Comparison of ENCODE assay signal across 8 mouse cellular contexts in the genomic region with DNA sequence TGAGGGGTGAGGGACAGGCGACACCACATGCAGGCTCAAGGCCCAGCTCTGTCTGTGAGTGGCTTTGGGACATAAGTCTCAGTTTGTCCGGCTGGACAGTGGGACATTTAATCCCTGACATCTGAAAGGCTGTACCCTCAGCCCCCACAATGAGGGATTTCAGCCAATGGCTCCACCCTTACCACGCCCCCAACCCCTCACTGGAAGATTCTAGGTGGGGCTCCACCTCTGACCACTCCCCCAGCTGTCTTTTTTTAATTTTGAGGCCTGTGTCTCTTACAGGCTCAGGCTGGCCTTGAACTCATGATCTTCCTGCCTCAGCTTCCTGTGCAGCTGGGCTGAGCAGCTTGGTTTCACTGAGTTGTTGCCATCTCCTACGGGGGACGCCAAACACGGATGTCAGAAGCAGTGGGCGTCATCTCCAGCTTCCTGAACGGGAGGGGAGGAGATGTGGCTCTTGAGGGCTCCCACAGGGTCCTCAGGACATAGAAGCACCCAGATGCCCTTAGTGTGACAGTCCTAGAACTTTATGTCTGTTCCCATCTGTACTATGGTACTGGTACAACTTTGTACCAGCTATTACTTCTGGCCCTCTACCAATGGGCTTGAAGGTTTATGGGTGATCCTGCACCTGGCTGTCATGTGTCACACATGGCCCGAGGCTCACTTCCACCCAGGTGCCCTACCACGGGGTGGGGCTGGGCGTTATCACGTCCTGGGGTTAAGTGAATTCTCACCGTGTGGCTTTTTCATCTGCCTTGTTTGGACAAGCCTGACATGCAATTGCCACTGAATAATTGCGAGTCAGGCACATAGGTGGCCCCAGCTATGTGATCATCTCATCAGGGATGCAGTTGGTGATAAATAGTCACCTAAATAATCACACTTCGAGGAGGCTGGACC. TPM values are rescaled to one million over a fixed set of nuclear protein-coding genes. Genes with fewer than 3 reads are reported as not detected.
DNase-seq lines count a peak whose midpoint lies in the region; ATAC-seq lines count a peak whose summit lies in the region.

No protein-coding gene starts in this region.

- no peaks in the 10 kb centered on the region for H3K9me3 ChIP-seq in kidney, embryonic 14.5 days (ENCODE audit: control insufficient read depth, low read length)
- H3K9me3 ChIP-seq in heart, embryonic 15.5 days (replicated peaks) = no peaks in the 10 kb centered on the region
- H3K9me3 ChIP-seq in midbrain, embryonic 13.5 days = no peaks in the 10 kb centered on the region

- H3K4me3 ChIP-seq in kidney, embryonic 14.5 days (ENCODE audit: low read length) = no peak overlapping the region
- H3K4me3 ChIP-seq in heart, embryonic 15.5 days = no peak overlapping the region
- H3K4me3 ChIP-seq in midbrain, embryonic 13.5 days (replicated peaks) = no peak overlapping the region

- no peak overlapping the region for H3K27ac ChIP-seq in kidney, embryonic 14.5 days (ENCODE audit: low read depth, low read length)
- H3K27ac ChIP-seq in heart, embryonic 15.5 days = peak overlapping the region; percentile 41
- no peak overlapping the region for H3K27ac ChIP-seq in midbrain, embryonic 13.5 days

- no peaks in the 10 kb centered on the region for H3K36me3 ChIP-seq in kidney, embryonic 14.5 days (ENCODE audit: control insufficient read depth, insufficient read depth, low read length)
- no peaks in the 10 kb centered on the region for H3K36me3 ChIP-seq in heart, embryonic 15.5 days
- no peaks in the 10 kb centered on the region for H3K36me3 ChIP-seq in midbrain, embryonic 13.5 days

- no peaks in the 10 kb centered on the region for H3K27me3 ChIP-seq in kidney, embryonic 14.5 days (ENCODE audit: control insufficient read depth, insufficient read depth, low read length)
- no peaks in the 10 kb centered on the region for H3K27me3 ChIP-seq in heart, embryonic 15.5 days
- 0 out of 2 replicates have a peak, but pooled peaks cover 3% of the 10 kb centered on the region for H3K27me3 ChIP-seq in midbrain, embryonic 13.5 days

- 61% methylated on average over 15 of the region's 15 CpGs for WGBS in kidney, embryonic 14.5 days
- WGBS in heart, embryonic 15.5 days = 50% methylated on average over 15 of the region's 15 CpGs
- 67% methylated on average over 15 of the region's 15 CpGs for WGBS in midbrain, embryonic 13.5 days

- no peak overlapping the region for H3K4me2 ChIP-seq in kidney, embryonic 14.5 days (replicated peaks; ENCODE audit: low read depth, low read length)
- 0 out of 2 replicates have a peak overlapping the region, but pooled peaks have one; percentile 7 for H3K4me2 ChIP-seq in heart, embryonic 15.5 days
- no peak overlapping the region for H3K4me2 ChIP-seq in midbrain, embryonic 13.5 days (replicated peaks)

- no peak for ATAC-seq in kidney, embryonic 14.5 days (ENCODE audit: low FRiP score, low TSS enrichment)
- no peak for ATAC-seq in heart, embryonic 15.5 days (replicated peaks; ENCODE audit: insufficient number of reproducible peaks, insufficient read depth, low FRiP score, low read depth)
- ATAC-seq in midbrain, embryonic 13.5 days = no peak

- H3K4me1 ChIP-seq in kidney, embryonic 14.5 days (ENCODE audit: control insufficient read depth, insufficient read depth, low read length) = peaks cover 16% of the 10 kb centered on the region; the same call in 1 of the 2 replicates
- H3K4me1 ChIP-seq in heart, embryonic 15.5 days (replicated peaks) = peaks cover 45% of the 10 kb centered on the region
- H3K4me1 ChIP-seq in midbrain, embryonic 13.5 days (replicated peaks) = peaks cover 24% of the 10 kb centered on the region

- peak; percentile 21 for DNase-seq in kidney, adult 18-20 months
- DNase-seq in 416B (ENCODE audit: low read depth) = peak; percentile 96
- peak; percentile 67 for DNase-seq in R1 (ENCODE audit: low read depth, low spot score)
- DNase-seq in thymus, postnatal 36 days = peak; percentile 31 to 52
- no peak for DNase-seq in frontal cortex, postnatal 36 days (ENCODE audit: low spot score in 2 of 2)

- no peak overlapping the region for H3K9ac ChIP-seq in kidney, embryonic 14.5 days (ENCODE audit: low read depth, low read length)
- H3K9ac ChIP-seq in heart, embryonic 15.5 days = no peak overlapping the region
- H3K9ac ChIP-seq in midbrain, embryonic 13.5 days (replicated peaks) = peak overlapping the region; percentile 30; the same call in 1 of the 2 replicates

RNA-seq across cellular contexts. Expression of a gene that starts 20.8 kb away (rescaled TPM):
- 47.3 and 59.0 TPM in 2 replicates for polyA plus RNA-seq in kidney, embryonic 14.5 days (2014; fragmentation: Nextera tagmentation; extraction: Ambion mirVana)
- 60.9 and 71.2 TPM in 2 replicates for polyA plus RNA-seq in heart, embryonic 15.5 days (2015; fragmentation: Nextera tagmentation; extraction: Ambion mirVana)
- polyA plus RNA-seq in midbrain, embryonic 13.5 days (2015; fragmentation: Nextera tagmentation; extraction: Ambion mirVana) = 13.1 and 15.2 TPM in 2 replicates

RNA-seq across cellular contexts. Expression of a gene that starts 41.8 kb away (rescaled TPM):
- 14.9 and 16.4 TPM in 2 replicates for polyA plus RNA-seq in kidney, embryonic 14.5 days (2014; fragmentation: Nextera tagmentation; extraction: Ambion mirVana)
- 3.9 and 4.1 TPM in 2 replicates for polyA plus RNA-seq in heart, embryonic 15.5 days (2015; fragmentation: Nextera tagmentation; extraction: Ambion mirVana)
- 1.4 and 1.9 TPM in 2 replicates for polyA plus RNA-seq in midbrain, embryonic 13.5 days (2015; fragmentation: Nextera tagmentation; extraction: Ambion mirVana)

RNA-seq across cellular contexts. Expression of a gene that starts 45.8 kb away (rescaled TPM):
- polyA plus RNA-seq in kidney, embryonic 14.5 days (2014; fragmentation: Nextera tagmentation; extraction: Ambion mirVana) = 0.61 and 1.5 TPM in 2 replicates
- 0.84 and 0.91 TPM in 2 replicates for polyA plus RNA-seq in heart, embryonic 15.5 days (2015; fragmentation: Nextera tagmentation; extraction: Ambion mirVana)
- 1.2 and 2.1 TPM in 2 replicates for polyA plus RNA-seq in midbrain, embryonic 13.5 days (2015; fragmentation: Nextera tagmentation; extraction: Ambion mirVana)

RNA-seq across cellular contexts. Expression of a gene that starts 47.9 kb away (rescaled TPM):
- polyA plus RNA-seq in kidney, embryonic 14.5 days (2014; fragmentation: Nextera tagmentation; extraction: Ambion mirVana) = 0.28 and 0.36 TPM in 2 replicates
- polyA plus RNA-seq in heart, embryonic 15.5 days (2015; fragmentation: Nextera tagmentation; extraction: Ambion mirVana) = 0.08 and 0.41 TPM in 2 replicates
- 75.5 and 79.4 TPM in 2 replicates for polyA plus RNA-seq in midbrain, embryonic 13.5 days (2015; fragmentation: Nextera tagmentation; extraction: Ambion mirVana)

RNA-seq across cellular contexts. Expression of a gene that starts 50.3 kb away (rescaled TPM):
- polyA plus RNA-seq in kidney, embryonic 14.5 days (2014; fragmentation: Nextera tagmentation; extraction: Ambion mirVana) = 3.5 and 3.8 TPM in 2 replicates
- 2.2 and 2.3 TPM in 2 replicates for polyA plus RNA-seq in heart, embryonic 15.5 days (2015; fragmentation: Nextera tagmentation; extraction: Ambion mirVana)
- polyA plus RNA-seq in midbrain, embryonic 13.5 days (2015; fragmentation: Nextera tagmentation; extraction: Ambion mirVana) = 6.9 and 7.2 TPM in 2 replicates

Comparison
In these comparisons a context has a peak if more than half of its experiments do, and no peak if none do; other contexts are left out.
1. DNase-seq: peak in kidney, adult 18-20 months (single experiment), 416B (single experiment), R1 (single experiment) and thymus, postnatal 36 days (2 of 2); none in frontal cortex, postnatal 36 days (0 of 2).